Mouse (Mus musculus): ENCODE results near the gene Ggcx. TPM values are rescaled to one million over a fixed set of nuclear protein-coding genes. Genes with fewer than 3 reads are reported as not detected.
"Not testable (repeated sequence)": the region's sequence is repeated elsewhere in the genome, so short reads cannot be mapped to it uniquely, and the experiment has no call there.

The Ggcx gene
- polyA plus RNA-seq, 1 experiment from 2014 or later, result 15.8 TPM

DNA sequence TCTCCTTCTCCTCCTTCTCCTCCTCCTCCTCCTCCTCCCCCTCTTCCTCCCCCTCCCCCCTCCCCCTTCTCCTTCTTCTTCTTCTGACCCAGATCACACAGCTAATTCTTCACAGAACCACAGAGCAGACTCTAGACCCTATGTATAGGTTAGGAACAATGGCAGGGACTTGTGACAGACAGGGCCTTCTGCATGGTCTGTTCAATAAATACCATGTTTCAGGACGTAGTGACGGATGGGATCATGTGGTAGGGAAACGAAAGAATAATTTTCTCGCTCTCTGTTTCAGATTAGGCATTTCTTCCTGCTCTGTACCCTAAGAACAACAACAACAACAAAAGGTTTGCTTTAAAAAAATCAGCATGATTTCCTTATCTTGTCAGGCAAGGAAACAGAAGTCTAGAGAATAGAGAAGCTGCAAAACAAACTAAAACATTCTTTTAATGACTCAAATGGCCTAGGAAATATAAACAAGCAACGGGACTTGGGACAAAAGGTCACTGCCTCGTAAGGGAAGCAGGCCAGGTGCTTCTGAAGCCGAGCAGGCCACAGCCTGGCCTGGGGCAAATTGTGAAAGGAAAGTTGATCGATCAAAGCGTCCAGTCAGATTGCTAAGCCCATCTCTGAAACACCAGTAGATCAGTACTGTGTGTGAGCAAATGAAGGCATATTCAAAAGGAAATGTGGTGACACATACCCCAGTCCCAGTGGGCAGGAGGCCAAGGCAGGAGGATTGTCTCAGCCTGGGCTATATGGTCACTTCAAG lies 46.1 kb downstream of the Ggcx start:
- Histone ChIP-seq H3K27me3 (replicated peaks; ENCODE audit: control insufficient read depth, insufficient read depth, low read length) (no peaks in the 10 kb centered on the region), H3K9ac (ENCODE audit: low read depth, low read length) (no peak overlapping the region), H3K36me3 (ENCODE audit: control insufficient read depth, insufficient read depth, low read length) (no peaks in the 10 kb centered on the region), H3K9me3 (ENCODE audit: control insufficient read depth, low read length) (no peaks in the 10 kb centered on the region), H3K4me1 (ENCODE audit: control insufficient read depth, insufficient read depth, low read depth, low read length) (no peaks in the 10 kb centered on the region), H3K27ac (ENCODE audit: low read depth, low read length) (no peak overlapping the region), H3K4me3 (ENCODE audit: low read length) (no peak overlapping the region), H3K4me2 (ENCODE audit: low read length) (no peak overlapping the region)
- 60% methylated on average over 9 of the region's 9 CpGs for WGBS
- ATAC-seq, result no peak

DNA sequence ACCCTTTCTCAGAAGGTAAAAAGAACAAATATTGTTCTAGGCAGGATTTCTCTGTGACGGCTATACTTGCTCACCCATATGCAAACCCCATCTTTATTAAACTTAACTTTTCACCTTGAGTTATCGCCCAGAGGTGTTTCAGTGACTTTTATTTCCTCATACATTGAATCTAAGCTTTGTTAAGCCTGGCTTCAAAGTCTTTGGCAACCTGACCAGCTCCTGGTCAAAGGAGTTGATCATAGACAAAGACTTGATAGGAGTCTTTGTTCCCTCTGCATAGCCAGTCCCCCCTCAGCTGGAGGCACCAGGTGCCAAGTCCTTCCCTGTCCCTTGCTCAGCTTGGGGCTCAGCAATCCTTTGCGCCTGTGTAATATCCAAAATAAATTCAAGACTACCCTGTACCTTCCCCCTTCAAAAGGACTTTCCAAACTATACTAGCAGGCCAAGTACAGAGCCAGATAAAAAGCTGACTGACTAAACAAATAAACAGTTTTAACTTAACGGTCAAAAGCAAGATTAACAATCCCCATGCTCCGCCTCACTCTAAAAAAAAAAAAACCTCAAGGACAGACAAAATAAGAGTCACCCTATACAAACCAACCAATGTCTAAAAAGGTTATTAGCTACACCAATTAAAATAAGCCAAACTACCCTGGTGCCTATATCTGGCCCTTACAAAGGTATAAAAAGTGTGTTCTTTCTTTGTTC lies 48.6 kb downstream of the Ggcx start:
- H3K27ac ChIP-seq (ENCODE audit: low read depth, low read length); H3K27me3 ChIP-seq (replicated peaks; ENCODE audit: control insufficient read depth, insufficient read depth, low read length); ATAC-seq; H3K9me3 ChIP-seq (ENCODE audit: control insufficient read depth, low read length); H3K9ac ChIP-seq (ENCODE audit: low read depth, low read length); H3K4me3 ChIP-seq (ENCODE audit: low read length); H3K4me2 ChIP-seq (ENCODE audit: low read length); H3K4me1 ChIP-seq (ENCODE audit: control insufficient read depth, insufficient read depth, low read depth, low read length); H3K36me3 ChIP-seq (ENCODE audit: control insufficient read depth, insufficient read depth, low read length): not testable (repeated sequence)
- 81% methylated on average over 5 of the region's 5 CpGs for WGBS

DNA sequence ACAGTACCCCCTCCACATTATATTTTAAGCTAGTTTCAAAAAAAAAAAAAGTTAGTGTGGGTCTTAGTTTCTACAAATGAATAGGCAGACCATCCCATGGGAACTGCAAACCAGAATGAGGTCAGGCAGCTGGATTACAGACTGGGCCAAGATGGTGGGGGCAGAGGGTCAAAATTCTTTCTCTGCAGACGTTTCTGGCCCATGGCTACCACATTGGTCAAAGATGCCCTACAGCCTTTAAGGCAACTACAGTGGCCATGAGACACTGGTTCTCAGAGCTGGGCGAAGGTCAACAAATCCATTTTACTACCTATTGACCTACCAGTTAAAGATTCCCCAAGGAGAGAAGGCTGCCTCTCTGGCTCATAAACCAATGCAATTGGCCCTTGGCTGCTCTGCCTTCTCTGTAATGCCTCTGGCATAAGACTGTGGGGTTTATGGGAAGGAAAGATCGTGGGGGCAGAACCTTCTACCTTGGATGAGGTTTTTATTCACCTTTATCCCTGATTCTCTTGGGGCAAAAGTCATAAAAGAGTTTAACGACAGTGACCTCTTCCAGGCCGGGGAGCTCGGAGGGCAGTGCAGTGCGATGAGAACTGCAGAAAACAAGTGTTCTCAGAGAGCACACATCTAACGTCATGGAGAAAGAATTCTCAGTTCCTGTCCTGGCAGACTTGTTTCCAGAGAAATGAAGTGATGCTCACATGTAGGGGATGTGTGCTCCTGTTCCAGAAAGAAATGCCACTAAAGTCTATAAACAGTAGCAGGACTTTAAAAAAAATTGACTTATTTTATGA lies 51.5 kb downstream of the Ggcx start:
- Histone ChIP-seq H3K4me1 (ENCODE audit: control insufficient read depth, insufficient read depth, low read depth, low read length) (no peaks in the 10 kb centered on the region), H3K27ac (ENCODE audit: low read depth, low read length) (no peak overlapping the region), H3K9me3 (ENCODE audit: control insufficient read depth, low read length) (no peaks in the 10 kb centered on the region), H3K4me2 (ENCODE audit: low read length) (no peak overlapping the region), H3K4me3 (ENCODE audit: low read length) (no peak overlapping the region), H3K36me3 (ENCODE audit: control insufficient read depth, insufficient read depth, low read length) (no peaks in the 10 kb centered on the region), H3K27me3 (replicated peaks; ENCODE audit: control insufficient read depth, insufficient read depth, low read length) (no peaks in the 10 kb centered on the region), H3K9ac (ENCODE audit: low read depth, low read length) (no peak overlapping the region)
- ATAC-seq, result no peak
- WGBS, result 77% methylated on average over 8 of the region's 8 CpGs

DNA sequence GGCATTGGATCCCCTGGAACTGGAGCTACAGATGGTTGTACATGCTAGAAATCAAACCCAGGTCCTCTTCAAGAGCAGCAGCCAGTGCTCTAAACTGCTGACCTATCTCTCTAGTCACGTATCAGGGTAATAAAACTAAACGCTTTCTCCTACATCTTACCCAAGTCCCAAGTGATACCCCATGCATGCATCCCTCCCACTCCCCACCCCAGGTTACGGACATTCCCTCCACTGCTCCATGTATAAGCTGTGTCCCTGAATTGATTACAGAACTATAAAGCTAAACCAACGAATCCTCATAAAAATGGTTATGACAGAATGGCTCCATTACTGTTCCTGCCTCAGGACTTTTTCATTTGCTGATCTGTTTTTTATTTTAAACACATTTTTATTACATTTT lies 52.1 kb downstream of the Ggcx start:
- Histone ChIP-seq H3K4me1 (ENCODE audit: control insufficient read depth, insufficient read depth, low read depth, low read length) (no peaks in the 10 kb centered on the region), H3K36me3 (ENCODE audit: control insufficient read depth, insufficient read depth, low read length) (no peaks in the 10 kb centered on the region), H3K27me3 (replicated peaks; ENCODE audit: control insufficient read depth, insufficient read depth, low read length) (no peaks in the 10 kb centered on the region), H3K4me3 (ENCODE audit: low read length) (no peak overlapping the region), H3K9me3 (ENCODE audit: control insufficient read depth, low read length) (no peaks in the 10 kb centered on the region), H3K9ac (ENCODE audit: low read depth, low read length) (no peak overlapping the region), H3K27ac (ENCODE audit: low read depth, low read length) (no peak overlapping the region), H3K4me2 (ENCODE audit: low read length) (no peak overlapping the region)
- no peak for ATAC-seq
- WGBS, result 89% methylated on average over 4 of the region's 4 CpGs

DNA sequence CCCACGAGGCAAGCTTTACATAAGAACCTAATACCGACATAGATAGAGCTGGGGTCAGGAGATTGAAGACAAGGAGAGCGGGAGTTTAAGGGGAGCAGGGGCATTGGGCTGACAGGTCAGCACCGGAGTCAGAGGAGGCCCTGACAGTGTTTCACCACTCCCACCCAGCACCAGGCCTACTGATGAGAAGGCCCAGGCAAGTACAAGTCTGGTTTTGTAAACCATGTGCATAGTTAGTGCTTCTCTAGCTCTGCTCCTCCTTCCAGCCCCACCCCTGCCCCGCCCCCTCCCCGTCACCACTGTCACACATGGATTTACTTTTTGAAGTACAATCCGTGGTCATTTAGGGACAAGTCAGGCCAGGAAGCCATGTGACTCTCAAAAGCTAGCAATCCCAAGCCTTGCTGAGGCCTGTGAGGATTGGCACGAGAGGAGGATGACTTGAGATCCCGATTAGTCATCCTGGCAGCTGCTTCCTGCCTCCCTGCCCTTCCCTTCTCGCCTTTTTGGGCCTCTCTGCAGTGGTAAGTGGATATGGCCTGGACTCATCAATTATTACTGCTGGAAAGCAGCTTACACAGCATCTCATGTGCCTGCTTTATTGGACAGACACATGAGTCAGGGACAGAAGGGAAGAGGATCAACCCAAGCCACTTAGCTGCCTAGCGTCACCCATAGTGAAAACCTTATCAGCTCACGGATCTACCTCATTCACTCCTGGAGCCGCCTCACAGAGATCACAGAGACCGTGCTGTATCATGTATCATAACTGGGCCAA lies 59.3 kb downstream of the Ggcx start:
- Histone ChIP-seq H3K27me3 (replicated peaks; ENCODE audit: control insufficient read depth, insufficient read depth, low read length) (no peaks in the 10 kb centered on the region), H3K27ac (ENCODE audit: low read depth, low read length) (0 out of 2 replicates have a peak overlapping the region, but pooled peaks have one; percentile 34), H3K4me2 (ENCODE audit: low read length) (no peak overlapping the region), H3K9ac (ENCODE audit: low read depth, low read length) (no peak overlapping the region), H3K4me3 (ENCODE audit: low read length) (no peak overlapping the region), H3K9me3 (ENCODE audit: control insufficient read depth, low read length) (no peaks in the 10 kb centered on the region), H3K36me3 (ENCODE audit: control insufficient read depth, insufficient read depth, low read length) (no peaks in the 10 kb centered on the region), H3K4me1 (ENCODE audit: control insufficient read depth, insufficient read depth, low read depth, low read length) (no peaks in the 10 kb centered on the region)
- 66% methylated on average over 14 of the region's 14 CpGs for WGBS
- ATAC-seq, result peak; percentile 42; the same call in 1 of the 2 replicates

DNA sequence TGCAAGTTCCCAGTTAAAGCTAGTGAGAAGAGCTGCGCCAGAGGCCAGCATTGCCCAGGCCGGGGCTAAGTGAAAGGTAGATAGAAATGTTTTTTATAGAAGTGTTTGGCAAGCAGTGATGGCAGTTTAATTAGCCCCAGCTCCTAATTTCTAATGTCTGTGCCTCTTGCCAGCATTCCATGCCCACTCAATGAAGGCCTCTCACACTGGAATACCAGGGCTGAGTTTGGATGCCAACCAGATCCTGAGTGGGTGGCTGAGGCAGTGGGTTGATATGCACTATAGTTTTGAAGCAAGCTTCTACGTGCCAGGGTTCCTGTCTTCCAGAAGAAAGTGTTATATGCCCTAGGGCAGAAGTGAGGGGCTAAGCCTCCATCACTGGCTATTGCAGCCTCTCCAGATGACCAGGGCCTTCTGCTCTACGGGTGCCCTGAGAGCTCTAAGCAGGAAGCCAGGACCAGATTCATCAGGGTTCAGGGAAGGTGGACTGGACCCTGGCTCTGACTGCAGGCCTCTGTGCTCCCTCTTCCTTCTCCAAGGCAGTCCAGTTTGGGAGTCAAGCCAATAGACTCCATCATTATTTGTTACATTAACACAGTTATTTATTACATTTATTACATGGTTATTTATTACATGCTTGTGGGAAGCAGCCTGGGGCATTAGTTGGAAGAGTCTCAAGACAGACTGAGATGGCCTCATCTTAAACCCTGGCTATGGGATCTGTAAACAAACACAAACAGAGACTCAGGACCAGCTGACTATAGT lies 61.3 kb downstream of the Ggcx start:
- no peaks in the 10 kb centered on the region for H3K27me3 ChIP-seq (replicated peaks; ENCODE audit: control insufficient read depth, insufficient read depth, low read length)
- WGBS, result 77% methylated on average over 4 of the region's 4 CpGs
- ATAC-seq, result no peak
- no peaks in the 10 kb centered on the region for H3K9me3 ChIP-seq (ENCODE audit: control insufficient read depth, low read length)
- H3K27ac ChIP-seq (ENCODE audit: low read depth, low read length), result no peak overlapping the region
- H3K4me2 ChIP-seq (ENCODE audit: low read length), result no peak overlapping the region
- H3K4me3 ChIP-seq (ENCODE audit: low read length), result no peak overlapping the region
- no peaks in the 10 kb centered on the region for H3K36me3 ChIP-seq (ENCODE audit: control insufficient read depth, insufficient read depth, low read length)
- no peaks in the 10 kb centered on the region for H3K4me1 ChIP-seq (ENCODE audit: control insufficient read depth, insufficient read depth, low read depth, low read length)
- H3K9ac ChIP-seq (ENCODE audit: low read depth, low read length), result no peak overlapping the region

DNA sequence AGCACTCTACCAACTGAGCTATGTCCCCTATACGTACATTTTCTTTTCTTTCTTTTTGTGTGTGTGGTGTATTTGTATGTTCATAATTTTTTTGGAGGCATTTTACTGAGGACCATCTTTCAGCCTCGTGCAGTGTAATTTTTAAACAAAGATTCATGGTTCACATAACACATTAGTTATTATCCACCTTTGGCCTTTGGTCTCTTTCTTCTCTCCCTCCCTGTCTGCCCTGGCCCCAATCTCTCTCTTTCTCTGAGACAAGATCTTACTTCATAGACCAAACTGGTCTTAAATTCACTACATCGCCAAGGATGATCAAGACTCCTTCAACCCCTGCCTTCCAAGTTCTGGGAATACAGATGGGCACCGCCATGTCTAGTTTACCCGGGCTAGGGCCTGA lies 62.7 kb downstream of the Ggcx start:
- no peak for ATAC-seq

DNA sequence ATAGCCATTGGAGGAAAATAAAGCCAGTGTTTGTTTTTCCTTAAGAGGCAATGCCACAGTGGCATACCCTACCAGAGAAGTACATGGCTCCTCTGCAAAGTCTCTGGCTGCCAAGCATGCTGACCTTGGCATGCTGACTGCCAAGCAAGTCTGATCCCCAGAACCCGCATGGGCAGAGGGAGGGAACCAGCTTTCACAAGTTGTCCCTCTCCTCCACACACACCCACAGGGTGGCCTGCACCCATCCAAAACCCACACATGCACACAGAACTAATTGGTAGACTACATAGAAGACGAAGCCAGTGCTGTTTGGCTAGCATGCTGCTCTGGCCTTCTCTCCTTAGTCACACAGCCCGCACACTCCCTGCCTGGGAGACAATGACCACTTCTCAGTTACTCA lies 63.5 kb downstream of the Ggcx start:
- ATAC-seq, result no peak
- H3K9ac ChIP-seq (ENCODE audit: low read depth, low read length), result no peak overlapping the region
- H3K4me3 ChIP-seq (ENCODE audit: low read length), result no peak overlapping the region
- no peak overlapping the region for H3K27ac ChIP-seq (ENCODE audit: low read depth, low read length)
- no peaks in the 10 kb centered on the region for H3K4me1 ChIP-seq (ENCODE audit: control insufficient read depth, insufficient read depth, low read depth, low read length)
- WGBS, result 82% methylated on average over 3 of the region's 3 CpGs
- no peak overlapping the region for H3K4me2 ChIP-seq (ENCODE audit: low read length)
- H3K9me3 ChIP-seq (ENCODE audit: control insufficient read depth, low read length), result no peaks in the 10 kb centered on the region
- no peaks in the 10 kb centered on the region for H3K27me3 ChIP-seq (replicated peaks; ENCODE audit: control insufficient read depth, insufficient read depth, low read length)
- no peaks in the 10 kb centered on the region for H3K36me3 ChIP-seq (ENCODE audit: control insufficient read depth, insufficient read depth, low read length)

More for the DNA sequence above, 62.7 kb downstream of the Ggcx start:
- WGBS, result 89% methylated on average over 5 of the region's 5 CpGs
- Histone ChIP-seq H3K9ac (ENCODE audit: low read depth, low read length) (no peak overlapping the region), H3K4me3 (ENCODE audit: low read length) (no peak overlapping the region), H3K27me3 (replicated peaks; ENCODE audit: control insufficient read depth, insufficient read depth, low read length) (no peaks in the 10 kb centered on the region), H3K27ac (ENCODE audit: low read depth, low read length) (no peak overlapping the region), H3K4me2 (ENCODE audit: low read length) (no peak overlapping the region), H3K4me1 (ENCODE audit: control insufficient read depth, insufficient read depth, low read depth, low read length) (no peaks in the 10 kb centered on the region), H3K9me3 (ENCODE audit: control insufficient read depth, low read length) (no peaks in the 10 kb centered on the region), H3K36me3 (ENCODE audit: control insufficient read depth, insufficient read depth, low read length) (no peaks in the 10 kb centered on the region)
